12 mouse cellular contexts compared by ENCODE assay signal in the genomic region with DNA sequence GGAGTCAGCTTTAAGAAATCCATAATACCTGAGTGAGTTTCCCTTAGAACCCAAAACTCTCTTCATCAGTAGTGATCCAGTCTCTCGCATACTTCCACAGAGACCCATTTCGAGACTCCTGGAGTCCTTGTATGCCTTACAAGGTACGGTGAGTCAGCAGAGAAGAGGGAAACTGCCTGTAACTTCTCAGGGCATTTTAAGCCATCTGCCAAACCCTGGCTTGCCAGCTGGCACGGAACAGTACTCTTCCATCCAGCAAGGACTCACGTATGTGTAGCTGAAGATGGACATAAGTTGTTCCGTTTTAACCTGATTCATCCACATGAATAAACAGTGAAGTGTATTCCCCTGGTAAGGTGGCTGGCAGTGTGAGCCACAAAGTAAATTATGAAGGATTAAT.
DNase-seq lines count a peak whose midpoint lies in the region; ATAC-seq lines count a peak whose summit lies in the region.
"Had no signal": no experiment of that assay in that cellular context is flagged by ENCODE, and none has a peak within 500 bp of the region (broad histone marks: within the 10 kb centered on the region; RNA-seq: fewer than 3 reads in every experiment).

No protein-coding gene starts in this region.

- H3K27me3 ChIP-seq in heart, embryonic 12.5 days (replicated peaks): no peaks in the 10 kb centered on the region
- no peaks in the 10 kb centered on the region for H3K27me3 ChIP-seq in forebrain, embryonic 10.5 days (ENCODE audit: poor library complexity, severe bottlenecking)
- H3K27me3 ChIP-seq: neural tube, embryonic 13.5 days had no signal

- no peak overlapping the region for H3K4me2 ChIP-seq in heart, embryonic 12.5 days
- H3K4me2 ChIP-seq: lung, embryonic 14.5 days; neural tube, embryonic 13.5 days had no signal

- no peak overlapping the region for H3K9ac ChIP-seq in heart, embryonic 12.5 days
- H3K9ac ChIP-seq: lung, embryonic 14.5 days; neural tube, embryonic 13.5 days had no signal

- H3K4me1 ChIP-seq in heart, embryonic 12.5 days (replicated peaks): peaks cover 3% of the 10 kb centered on the region; the same call in 1 of the 2 replicates
- peaks cover 6% of the 10 kb centered on the region; the same call in 1 of the 2 replicates for H3K4me1 ChIP-seq in forebrain, embryonic 10.5 days

- 72% methylated on average over 6 of the region's 6 CpGs for WGBS in heart, embryonic 12.5 days
- WGBS in forebrain, embryonic 10.5 days: 90% methylated on average over 6 of the region's 6 CpGs

- DNase-seq in heart, adult 18-20 months: peak; percentile 50 to 55
- DNase-seq in NIH3T3 (ENCODE audit: low read depth): peak; percentile 94
- peak; percentile 23 to 24 for DNase-seq in cerebellum, postnatal 36 days
- DNase-seq in ovary, postnatal 36 days (ENCODE audit: low spot score): peak; percentile 16
- DNase-seq in neural tube, embryonic 10.5 days (ENCODE audit: extremely low spot score, low spot score): no peak
- DNase-seq in layer of hippocampus, adult 9-10 months (ENCODE audit: low spot score): no peak
- DNase-seq in forebrain, embryonic 10.5 days (ENCODE audit: extremely low spot score, low spot score): no peak
- DNase-seq: gastrocnemius, postnatal 10 days; kidney, postnatal 4 days; lung, embryonic 14.5 days had no signal

- no peak overlapping the region for H3K4me3 ChIP-seq in heart, embryonic 12.5 days
- H3K4me3 ChIP-seq in forebrain, embryonic 10.5 days: no peak overlapping the region
- H3K4me3 ChIP-seq: neural tube, embryonic 13.5 days had no signal

- H3K27ac ChIP-seq in heart, embryonic 12.5 days (ENCODE audit: poor library complexity, severe bottlenecking): no peak overlapping the region
- H3K27ac ChIP-seq in forebrain, embryonic 10.5 days: no peak overlapping the region
- H3K27ac ChIP-seq: neural tube, embryonic 13.5 days had no signal

- ATAC-seq in heart, embryonic 12.5 days (ENCODE audit: insufficient number of reproducible peaks, low FRiP score): no peak

- H3K9me3 ChIP-seq in heart, embryonic 12.5 days (replicated peaks): no peaks in the 10 kb centered on the region
- no peaks in the 10 kb centered on the region for H3K9me3 ChIP-seq in forebrain, embryonic 10.5 days
- H3K9me3 ChIP-seq: neural tube, embryonic 13.5 days had no signal

- no peaks in the 10 kb centered on the region for H3K36me3 ChIP-seq in heart, embryonic 12.5 days
- H3K36me3 ChIP-seq in forebrain, embryonic 10.5 days (replicated peaks): no peaks in the 10 kb centered on the region
- H3K36me3 ChIP-seq: neural tube, embryonic 13.5 days had no signal

Comparison
In these comparisons a context has a peak if more than half of its experiments do, and no peak if none do; other contexts are left out.
1. DNase-seq: peak in heart, adult 18-20 months (2 of 2), NIH3T3 (single experiment), cerebellum, postnatal 36 days (2 of 2) and ovary, postnatal 36 days (single experiment); none in neural tube, embryonic 10.5 days (single experiment), layer of hippocampus, adult 9-10 months (single experiment) and forebrain, embryonic 10.5 days (single experiment).